Mouse (Mus musculus) right cerebral cortex, adult 18-20 months (tissue): ENCODE results near the gene Golm1.
"Not testable (repeated sequence)": the region's sequence is repeated elsewhere in the genome, so short reads cannot be mapped to it uniquely, and the experiment has no call there.

Experiments used
- DNase-seq: peaks from one replicate; pipeline ENCODE4 v3.0.0; 2022; ENCODE audit warnings: mixed read lengths

The Golm1 gene

GRCm38 (mm10) chr13:59642818-59643217 lies 32.8 kb downstream of the Golm1 start:
- no peak for DNase-seq

- no peak for DNase-seq
Observed at GRCm38 (mm10) chr13:59640178-59640440, 35.5 kb downstream of the Golm1 start.

GRCm38 (mm10) chr13:59639368-59640177 lies 36.0 kb downstream of the Golm1 start:
- DNase-seq: no peak

- DNase-seq: no peak
Observed at GRCm38 (mm10) chr13:59637800-59638199, 37.8 kb downstream of the Golm1 start.

GRCm38 (mm10) chr13:59634637-59635036 lies 41.0 kb downstream of the Golm1 start:
- no peak for DNase-seq

GRCm38 (mm10) chr13:59626739-59627138 lies 48.9 kb downstream of the Golm1 start:
- no peak for DNase-seq

GRCm38 (mm10) chr13:59624903-59625302 lies 50.7 kb downstream of the Golm1 start:
- DNase-seq: no peak

- no peak for DNase-seq
Observed at GRCm38 (mm10) chr13:59624389-59624788, 51.2 kb downstream of the Golm1 start.

GRCm38 (mm10) chr13:59621643-59622489 lies 53.7 kb downstream of the Golm1 start:
- DNase-seq: no peak

GRCm38 (mm10) chr13:59618463-59618862 lies 57.1 kb downstream of the Golm1 start:
- DNase-seq: no peak

GRCm38 (mm10) chr13:59615554-59615953 lies 60.1 kb downstream of the Golm1 start:
- no peak for DNase-seq

GRCm38 (mm10) chr13:59615152-59615551 lies 60.5 kb downstream of the Golm1 start:
- DNase-seq: no peak

- no peak for DNase-seq
Observed at GRCm38 (mm10) chr13:59613868-59614267, 61.7 kb downstream of the Golm1 start.

GRCm38 (mm10) chr13:59610437-59610836 lies 65.2 kb downstream of the Golm1 start:
- DNase-seq: no peak

GRCm38 (mm10) chr13:59609885-59610284 lies 65.7 kb downstream of the Golm1 start:
- no peak for DNase-seq

GRCm38 (mm10) chr13:59605221-59605922 lies 70.2 kb downstream of the Golm1 start:
- DNase-seq: no peak

- DNase-seq: no peak
Observed at GRCm38 (mm10) chr13:59604511-59604910, 71.1 kb downstream of the Golm1 start.

GRCm38 (mm10) chr13:59603096-59603495 lies 72.5 kb downstream of the Golm1 start:
- no peak for DNase-seq

GRCm38 (mm10) chr13:59592630-59593029 lies 83.0 kb downstream of the Golm1 start:
- no peak for DNase-seq

GRCm38 (mm10) chr13:59592058-59592457 lies 83.6 kb downstream of the Golm1 start:
- not testable (repeated sequence) for DNase-seq

GRCm38 (mm10) chr13:59590691-59591090 lies 84.9 kb downstream of the Golm1 start:
- DNase-seq: no peak

GRCm38 (mm10) chr13:59589672-59590071 lies 85.9 kb downstream of the Golm1 start:
- no peak for DNase-seq

- no peak for DNase-seq
Observed at GRCm38 (mm10) chr13:59587201-59587600, 88.4 kb downstream of the Golm1 start.

- peak; percentile 15 for DNase-seq
Observed at GRCm38 (mm10) chr13:59585648-59586005, 90.0 kb downstream of the Golm1 start.
